Mouse (Mus musculus): ENCODE measurements around the gene Zbtb42. TPM values are rescaled to one million over a fixed set of nuclear protein-coding genes. Genes with fewer than 3 reads are reported as not detected.

Gene Zbtb42
- 2.3 and 2.6 TPM in 2 replicates for polyA plus RNA-seq (2014; fragmentation: Nextera tagmentation; extraction: Ambion mirVana)

DNA sequence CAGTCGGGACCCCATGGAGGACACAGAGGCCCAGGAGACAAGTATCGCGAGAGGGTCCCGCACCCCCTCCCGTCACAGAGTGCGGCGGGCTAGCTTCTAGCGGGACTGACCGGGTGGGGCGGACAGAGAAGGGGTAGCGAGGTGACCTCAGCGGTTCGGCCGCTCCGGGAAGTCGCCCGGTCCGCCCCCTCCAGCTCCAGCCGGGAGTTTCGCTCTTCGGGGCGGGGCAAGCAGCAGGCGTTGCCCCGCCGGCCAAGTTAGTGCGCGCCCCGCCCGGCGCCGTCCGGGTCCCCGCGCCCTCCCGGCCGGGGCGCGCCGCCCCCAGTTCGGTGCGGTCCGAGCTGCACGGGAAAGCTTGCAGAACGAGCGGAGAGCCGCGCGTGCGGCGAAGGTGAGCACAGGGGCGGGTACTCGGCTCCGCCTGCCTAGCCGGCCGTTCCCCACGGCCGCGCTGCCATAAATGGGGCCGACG is at the start of gene Zbtb42:
Zbtb42 (plus strand) TSS at position 274 of the 472 bp plus-strand sequence.
- H3K36me3 ChIP-seq (replicated peaks; ENCODE audit: control insufficient read depth, insufficient read depth, low read depth, low read length), result no peaks in the 10 kb centered on the region
- under 1% methylated on average over 57 of the region's 60 CpGs for WGBS
- H3K4me3 ChIP-seq (ENCODE audit: low read depth, low read length), result peak within 1 kb of the TSS; percentile 55
- H3K27me3 ChIP-seq (ENCODE audit: control insufficient read depth, insufficient read depth, low read length), result peaks cover 41% of the 10 kb centered on the region
- H3K4me1 ChIP-seq (ENCODE audit: control insufficient read depth, insufficient read depth, low read length), result peaks cover 4% of the 10 kb centered on the region
- DNase-seq (ENCODE audit: low spot score), result peak; percentile 71
- H3K27ac ChIP-seq (replicated peaks; ENCODE audit: low read depth, low read length), result no peak within 1 kb of the TSS
- no peaks in the 10 kb centered on the region for H3K9me3 ChIP-seq (replicated peaks; ENCODE audit: control insufficient read depth, low read length)
- H3K4me2 ChIP-seq (ENCODE audit: low read depth, low read length), result peak within 1 kb of the TSS; percentile 93
- no peak for ATAC-seq (replicated peaks; ENCODE audit: insufficient number of reproducible peaks, low FRiP score, low TSS enrichment, low read depth)
- H3K9ac ChIP-seq (replicated peaks; ENCODE audit: low read length), result peak within 1 kb of the TSS; percentile 56

DNA sequence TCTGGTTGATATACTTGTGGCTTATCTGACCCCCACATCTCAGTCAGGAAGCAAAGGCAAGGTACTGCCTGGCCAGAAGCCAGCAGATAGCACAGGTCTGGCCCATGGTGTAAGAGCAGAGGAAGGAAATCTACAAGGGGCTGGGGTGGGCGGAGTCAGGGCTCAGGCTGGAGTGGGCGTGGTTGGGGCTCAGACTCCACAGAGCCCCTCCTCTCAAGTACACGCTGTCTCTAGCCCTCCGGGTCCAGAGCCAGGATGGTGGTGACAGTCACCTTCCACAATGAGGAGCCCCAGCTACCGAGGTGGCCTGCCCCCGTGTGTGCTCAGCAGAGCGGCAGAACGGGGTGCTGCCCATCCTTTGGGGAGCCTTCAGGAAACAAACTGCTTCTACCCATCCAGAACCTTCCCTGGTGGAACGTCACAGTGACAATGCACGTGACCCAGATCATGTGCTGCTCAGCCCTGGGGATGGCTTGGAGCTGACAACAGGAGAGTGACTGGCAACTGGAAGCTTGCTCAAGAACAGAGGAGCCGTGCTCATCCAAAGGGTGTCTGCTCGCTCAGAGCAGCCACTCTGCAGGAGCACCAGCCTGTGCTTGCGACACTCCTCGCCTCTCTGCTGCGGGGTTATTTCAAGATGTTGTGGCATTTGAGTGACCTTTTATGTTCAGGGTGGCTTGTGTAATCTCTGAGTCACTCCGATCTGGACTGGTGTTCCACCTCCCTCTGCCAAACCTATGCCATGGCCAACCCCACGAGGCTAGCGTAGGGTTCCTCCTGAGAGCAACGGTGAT is 49.5 kb upstream of the Zbtb42 start:
- H3K27ac ChIP-seq (replicated peaks; ENCODE audit: low read depth, low read length), result no peak overlapping the region
- H3K4me3 ChIP-seq (ENCODE audit: low read depth, low read length), result peak overlapping the region; percentile 17; the same call in 1 of the 2 replicates
- H3K9me3 ChIP-seq (replicated peaks; ENCODE audit: control insufficient read depth, low read length), result no peaks in the 10 kb centered on the region
- H3K4me2 ChIP-seq (ENCODE audit: low read depth, low read length), result peak overlapping the region; percentile 56
- no peaks in the 10 kb centered on the region for H3K27me3 ChIP-seq (ENCODE audit: control insufficient read depth, insufficient read depth, low read length)
- peak; percentile 71 for ATAC-seq (replicated peaks; ENCODE audit: insufficient number of reproducible peaks, low FRiP score, low TSS enrichment, low read depth)
- H3K9ac ChIP-seq (replicated peaks; ENCODE audit: low read length), result 0 out of 2 replicates have a peak overlapping the region, but pooled peaks have one; percentile 34
- peaks cover 3% of the 10 kb centered on the region for H3K4me1 ChIP-seq (ENCODE audit: control insufficient read depth, insufficient read depth, low read length)
- peak; percentile 82 for DNase-seq (ENCODE audit: low spot score)
- H3K36me3 ChIP-seq (replicated peaks; ENCODE audit: control insufficient read depth, insufficient read depth, low read depth, low read length), result no peaks in the 10 kb centered on the region
- WGBS, result 35% methylated on average over 19 of the region's 19 CpGs

DNA sequence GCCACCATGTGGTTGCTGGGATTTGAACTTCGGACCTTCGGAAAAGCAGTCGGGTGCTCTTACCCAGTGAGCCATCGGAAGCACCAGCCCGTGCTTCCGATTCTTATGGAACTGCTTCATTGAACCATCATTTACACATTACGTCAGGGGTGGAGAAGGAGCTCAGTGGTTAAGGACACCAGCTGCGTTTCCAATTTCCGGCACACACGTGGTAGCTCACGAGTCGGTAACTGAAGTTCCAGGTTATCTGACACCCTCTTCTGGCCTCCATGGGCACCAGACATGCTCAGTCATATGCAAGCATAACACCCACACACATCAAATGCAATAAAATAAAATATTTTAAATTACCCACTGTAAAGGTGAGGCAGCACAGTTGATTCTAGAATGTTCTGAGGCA is 48.6 kb upstream of the Zbtb42 start:
- 91% methylated on average over 12 of the region's 12 CpGs for WGBS

DNA sequence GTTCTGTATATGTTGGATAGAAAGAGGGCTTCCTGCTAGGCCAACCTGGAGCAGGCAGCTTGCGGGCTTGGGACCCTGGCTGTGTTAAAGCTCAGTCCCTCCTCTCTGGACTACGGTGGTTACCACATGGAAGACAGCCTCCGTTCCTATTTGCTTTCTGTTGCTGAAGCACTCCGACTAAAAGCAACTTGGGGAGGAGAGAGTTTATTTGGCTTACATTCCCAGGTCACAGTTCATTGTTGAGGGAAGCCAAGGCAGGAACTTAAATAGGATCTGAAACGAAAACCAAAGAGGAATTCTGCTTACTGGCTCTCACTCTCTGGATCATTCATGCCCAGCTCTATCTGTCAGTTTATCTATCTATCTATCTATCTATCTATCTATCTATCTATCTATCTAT is 47.8 kb upstream of the Zbtb42 start:
- no peaks in the 10 kb centered on the region for H3K36me3 ChIP-seq (replicated peaks; ENCODE audit: control insufficient read depth, insufficient read depth, low read depth, low read length)
- H3K9me3 ChIP-seq (replicated peaks; ENCODE audit: control insufficient read depth, low read length), result no peaks in the 10 kb centered on the region
- no peak overlapping the region for H3K4me2 ChIP-seq (ENCODE audit: low read depth, low read length)
- no peak overlapping the region for H3K9ac ChIP-seq (replicated peaks; ENCODE audit: low read length)
- no peak overlapping the region for H3K27ac ChIP-seq (replicated peaks; ENCODE audit: low read depth, low read length)
- H3K4me1 ChIP-seq (ENCODE audit: control insufficient read depth, insufficient read depth, low read length), result peaks cover 3% of the 10 kb centered on the region
- ATAC-seq (replicated peaks; ENCODE audit: insufficient number of reproducible peaks, low FRiP score, low TSS enrichment, low read depth) (no peak), DNase-seq (ENCODE audit: low spot score) (no peak)
- no peaks in the 10 kb centered on the region for H3K27me3 ChIP-seq (ENCODE audit: control insufficient read depth, insufficient read depth, low read length)
- H3K4me3 ChIP-seq (ENCODE audit: low read depth, low read length), result no peak overlapping the region
- 74% methylated on average over 5 of the region's 5 CpGs for WGBS

More for the DNA sequence above, 48.6 kb upstream of the Zbtb42 start:
- H3K36me3 ChIP-seq (replicated peaks; ENCODE audit: control insufficient read depth, insufficient read depth, low read depth, low read length), result no peaks in the 10 kb centered on the region
- DNase-seq (ENCODE audit: low spot score) (no peak), ATAC-seq (replicated peaks; ENCODE audit: insufficient number of reproducible peaks, low FRiP score, low TSS enrichment, low read depth) (no peak)
- no peaks in the 10 kb centered on the region for H3K9me3 ChIP-seq (replicated peaks; ENCODE audit: control insufficient read depth, low read length)
- no peaks in the 10 kb centered on the region for H3K27me3 ChIP-seq (ENCODE audit: control insufficient read depth, insufficient read depth, low read length)
- no peak overlapping the region for H3K27ac ChIP-seq (replicated peaks; ENCODE audit: low read depth, low read length)
- H3K4me2 ChIP-seq (ENCODE audit: low read depth, low read length), result no peak overlapping the region
- peaks cover 3% of the 10 kb centered on the region for H3K4me1 ChIP-seq (ENCODE audit: control insufficient read depth, insufficient read depth, low read length)
- no peak overlapping the region for H3K4me3 ChIP-seq (ENCODE audit: low read depth, low read length)
- H3K9ac ChIP-seq (replicated peaks; ENCODE audit: low read length), result no peak overlapping the region

DNA sequence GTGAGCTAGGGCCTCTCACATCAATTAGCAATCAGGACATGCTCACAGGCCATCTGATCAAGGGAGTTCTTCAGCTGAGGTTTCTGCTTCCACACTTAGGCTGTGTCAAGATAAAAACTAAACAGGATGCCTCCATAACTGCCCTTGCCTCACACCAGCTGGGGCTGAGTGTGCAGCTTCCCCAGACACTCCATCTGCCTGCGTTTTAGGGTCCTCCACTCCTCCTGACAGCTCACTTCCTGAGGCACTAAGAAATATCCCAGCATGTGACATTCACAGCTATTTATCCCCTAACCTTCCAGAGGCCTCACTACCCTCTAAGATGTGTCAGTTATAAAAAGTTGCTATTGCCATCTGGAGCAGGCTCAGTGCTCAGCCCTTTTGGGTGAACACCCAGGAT is 47.2 kb upstream of the Zbtb42 start:
- Histone ChIP-seq H3K4me1 (ENCODE audit: control insufficient read depth, insufficient read depth, low read length) (peaks cover 3% of the 10 kb centered on the region), H3K9ac (replicated peaks; ENCODE audit: low read length) (no peak overlapping the region), H3K27ac (replicated peaks; ENCODE audit: low read depth, low read length) (no peak overlapping the region), H3K4me2 (ENCODE audit: low read depth, low read length) (no peak overlapping the region), H3K36me3 (replicated peaks; ENCODE audit: control insufficient read depth, insufficient read depth, low read depth, low read length) (no peaks in the 10 kb centered on the region), H3K4me3 (ENCODE audit: low read depth, low read length) (no peak overlapping the region), H3K27me3 (ENCODE audit: control insufficient read depth, insufficient read depth, low read length) (no peaks in the 10 kb centered on the region), H3K9me3 (replicated peaks; ENCODE audit: control insufficient read depth, low read length) (no peaks in the 10 kb centered on the region)
- no peak for DNase-seq (ENCODE audit: low spot score)
- no peak for ATAC-seq (replicated peaks; ENCODE audit: insufficient number of reproducible peaks, low FRiP score, low TSS enrichment, low read depth)
- WGBS, result 35% methylated on average over 1 of the region's 1 CpGs

DNA sequence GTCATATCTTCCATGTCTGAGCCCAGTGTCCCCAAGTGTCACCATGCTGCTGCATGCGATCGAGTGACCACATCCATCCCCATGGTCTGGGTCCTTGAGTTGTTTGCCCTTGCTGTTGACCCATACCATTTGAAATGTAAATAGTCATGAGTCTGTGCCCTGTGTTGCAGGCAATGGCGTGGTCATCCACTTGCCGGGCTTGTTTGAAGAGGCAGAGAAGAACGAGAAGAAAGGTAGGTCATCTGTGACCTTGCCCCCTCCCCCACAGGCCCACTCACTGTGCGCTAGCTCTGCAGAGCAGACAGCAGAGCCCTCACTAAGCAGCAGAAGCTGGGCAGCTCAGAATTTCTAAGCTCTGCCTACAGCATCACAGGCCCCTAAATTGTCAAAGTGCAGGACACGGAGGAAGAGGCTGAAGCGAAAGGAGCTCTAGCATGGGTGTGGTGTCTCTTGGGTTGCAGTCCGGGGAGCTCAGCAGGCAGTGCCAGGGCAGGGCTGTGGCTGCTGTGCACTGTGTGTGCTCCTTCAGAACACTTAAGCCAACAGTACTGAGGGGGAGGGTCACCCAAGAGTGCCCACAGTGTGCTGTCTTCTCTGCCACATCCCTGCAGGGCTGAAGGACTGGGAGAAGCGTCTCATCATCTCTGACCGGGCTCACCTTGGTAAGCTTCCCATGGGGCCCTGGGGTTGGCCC is 46.4 kb upstream of the Zbtb42 start:
- Histone ChIP-seq H3K4me1 (ENCODE audit: control insufficient read depth, insufficient read depth, low read length) (peaks cover 3% of the 10 kb centered on the region), H3K4me3 (ENCODE audit: low read depth, low read length) (no peak overlapping the region), H3K9ac (replicated peaks; ENCODE audit: low read length) (no peak overlapping the region), H3K27ac (replicated peaks; ENCODE audit: low read depth, low read length) (no peak overlapping the region), H3K27me3 (ENCODE audit: control insufficient read depth, insufficient read depth, low read length) (no peaks in the 10 kb centered on the region), H3K4me2 (ENCODE audit: low read depth, low read length) (no peak overlapping the region), H3K9me3 (replicated peaks; ENCODE audit: control insufficient read depth, low read length) (no peaks in the 10 kb centered on the region), H3K36me3 (replicated peaks; ENCODE audit: control insufficient read depth, insufficient read depth, low read depth, low read length) (no peaks in the 10 kb centered on the region)
- DNase-seq (ENCODE audit: low spot score) (no peak), ATAC-seq (replicated peaks; ENCODE audit: insufficient number of reproducible peaks, low FRiP score, low TSS enrichment, low read depth) (no peak)
- 77% methylated on average over 11 of the region's 11 CpGs for WGBS

DNA sequence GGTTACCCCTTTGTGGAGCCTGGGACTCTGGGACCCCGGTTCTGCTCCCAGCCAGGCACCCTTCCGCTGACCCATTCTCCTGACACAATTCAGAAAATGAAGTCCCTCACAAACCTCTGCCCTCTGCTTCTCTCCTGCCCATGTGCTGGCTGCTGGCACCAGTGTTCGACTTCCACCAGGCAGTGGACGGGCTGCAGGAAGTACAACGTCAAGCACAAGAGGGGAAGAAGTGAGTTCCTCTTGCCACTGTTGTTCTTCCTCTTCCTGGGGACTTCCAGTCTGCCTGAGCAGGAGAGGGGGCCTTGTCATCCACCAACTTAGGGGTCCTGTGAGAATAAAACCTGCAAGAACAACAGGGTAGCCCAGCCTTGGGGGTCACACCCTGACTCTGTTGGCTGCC is 45.7 kb upstream of the Zbtb42 start:
- H3K36me3 ChIP-seq (replicated peaks; ENCODE audit: control insufficient read depth, insufficient read depth, low read depth, low read length), result no peaks in the 10 kb centered on the region
- no peaks in the 10 kb centered on the region for H3K27me3 ChIP-seq (ENCODE audit: control insufficient read depth, insufficient read depth, low read length)
- no peak overlapping the region for H3K9ac ChIP-seq (replicated peaks; ENCODE audit: low read length)
- no peak overlapping the region for H3K4me2 ChIP-seq (ENCODE audit: low read depth, low read length)
- no peak overlapping the region for H3K27ac ChIP-seq (replicated peaks; ENCODE audit: low read depth, low read length)
- H3K4me1 ChIP-seq (ENCODE audit: control insufficient read depth, insufficient read depth, low read length), result peaks cover 3% of the 10 kb centered on the region
- DNase-seq (ENCODE audit: low spot score) (no peak), ATAC-seq (replicated peaks; ENCODE audit: insufficient number of reproducible peaks, low FRiP score, low TSS enrichment, low read depth) (no peak)
- no peaks in the 10 kb centered on the region for H3K9me3 ChIP-seq (replicated peaks; ENCODE audit: control insufficient read depth, low read length)
- WGBS, result 76% methylated on average over 5 of the region's 5 CpGs
- H3K4me3 ChIP-seq (ENCODE audit: low read depth, low read length), result no peak overlapping the region

DNA sequence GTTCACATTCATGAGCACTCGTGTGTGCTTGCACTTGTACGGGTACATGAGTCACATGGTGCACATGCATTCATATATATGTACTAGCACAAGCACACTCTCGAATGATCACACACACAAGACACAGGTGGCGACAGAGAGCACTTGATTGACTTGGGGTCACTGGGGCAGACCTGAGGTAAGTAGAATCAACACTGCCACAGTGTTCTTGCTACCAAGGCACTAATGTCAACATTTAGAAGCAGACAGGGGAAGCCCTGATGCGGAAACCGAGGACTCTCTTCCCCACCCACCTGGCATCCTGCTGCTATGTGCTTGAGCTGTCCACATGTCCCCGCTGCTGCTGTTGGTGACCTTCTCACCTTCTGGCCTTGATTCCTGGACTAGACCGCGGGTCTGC is 44.9 kb upstream of the Zbtb42 start:
- DNase-seq (ENCODE audit: low spot score) (no peak), ATAC-seq (replicated peaks; ENCODE audit: insufficient number of reproducible peaks, low FRiP score, low TSS enrichment, low read depth) (no peak)
- Histone ChIP-seq H3K36me3 (replicated peaks; ENCODE audit: control insufficient read depth, insufficient read depth, low read depth, low read length) (no peaks in the 10 kb centered on the region), H3K27ac (replicated peaks; ENCODE audit: low read depth, low read length) (no peak overlapping the region), H3K27me3 (ENCODE audit: control insufficient read depth, insufficient read depth, low read length) (no peaks in the 10 kb centered on the region), H3K4me3 (ENCODE audit: low read depth, low read length) (no peak overlapping the region), H3K4me1 (ENCODE audit: control insufficient read depth, insufficient read depth, low read length) (peaks cover 3% of the 10 kb centered on the region), H3K9ac (replicated peaks; ENCODE audit: low read length) (no peak overlapping the region), H3K4me2 (ENCODE audit: low read depth, low read length) (no peak overlapping the region), H3K9me3 (replicated peaks; ENCODE audit: control insufficient read depth, low read length) (no peaks in the 10 kb centered on the region)
- WGBS, result 63% methylated on average over 9 of the region's 9 CpGs
